ENCODE assay signal across 5 mouse cellular contexts in the genomic region with DNA sequence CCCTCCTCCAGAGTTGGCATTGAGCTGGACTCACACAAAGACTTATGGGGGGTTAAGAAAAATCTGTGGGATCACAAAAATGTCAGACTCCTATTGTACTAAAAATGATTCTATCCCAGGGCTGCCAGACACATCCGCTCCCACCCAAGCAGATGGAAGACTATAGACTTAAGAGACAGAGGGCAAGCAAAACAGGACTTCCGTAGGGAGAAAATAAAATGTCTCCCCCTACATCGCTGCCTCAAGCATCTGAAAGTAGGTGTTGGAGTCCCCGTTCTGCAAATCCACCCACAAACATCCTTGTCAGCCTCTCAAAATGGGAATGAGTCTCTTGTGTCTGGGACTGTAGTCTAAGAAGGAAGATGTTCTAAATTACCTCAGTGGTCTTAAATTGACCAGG.
"Had no signal": no experiment of that assay in that cellular context is flagged by ENCODE, and none has a peak within 500 bp of the region (broad histone marks: within the 10 kb centered on the region; RNA-seq: fewer than 3 reads in every experiment).

No protein-coding gene starts in this region.

- DNase-seq: kidney, adult 18-20 months; kidney, postnatal 10 days; kidney, postnatal 4 days; thymus, adult 18-20 months; thymus, postnatal 25 days had no signal
